Mouse (Mus musculus): ENCODE measurements at regions not wholly inside any gene's neighbourhood (a gene's known extent, or its start where the extent isn't known, plus 50 kb on each side); places are given as distances from the start of the nearest gene placed in this dataset.

- Histone ChIP-seq H3K4me1 (replicated peaks) (no peaks in the 10 kb centered on the region), H3K4me2 (replicated peaks) (no peak overlapping the region), H3K36me3 (no peaks in the 10 kb centered on the region), H3K9me3 (no peaks in the 10 kb centered on the region), H3K9ac (no peak overlapping the region), H3K27me3 (replicated peaks) (no peaks in the 10 kb centered on the region), H3K4me3 (replicated peaks) (no peak overlapping the region), H3K27ac (no peak overlapping the region)
- 82% methylated on average over 2 of the region's 2 CpGs for WGBS
- no peak for ATAC-seq
Measured at GRCm38 (mm10) chr13:31400401-31400800, 155.5 kb upstream of the Foxq1 start.

GRCm38 (mm10) chr13:31405312-31405711 is 150.6 kb upstream of the Foxq1 start:
- H3K36me3 ChIP-seq, result no peaks in the 10 kb centered on the region
- 82% methylated on average over 2 of the region's 2 CpGs for WGBS

GRCm38 (mm10) chr13:31408439-31409122 is 147.4 kb upstream of the Foxq1 start:
- WGBS, result 53% methylated on average over 10 of the region's 10 CpGs
- Histone ChIP-seq H3K27ac (no peak overlapping the region), H3K9me3 (no peaks in the 10 kb centered on the region), H3K9ac (no peak overlapping the region), H3K27me3 (replicated peaks) (no peaks in the 10 kb centered on the region), H3K4me3 (replicated peaks) (no peak overlapping the region), H3K36me3 (no peaks in the 10 kb centered on the region), H3K4me2 (replicated peaks) (no peak overlapping the region), H3K4me1 (replicated peaks) (no peaks in the 10 kb centered on the region)
- no peak for ATAC-seq

More at GRCm38 (mm10) chr13:31405312-31405711, 150.6 kb upstream of the Foxq1 start:
- Histone ChIP-seq H3K4me3 (replicated peaks) (no peak overlapping the region), H3K4me1 (replicated peaks) (no peaks in the 10 kb centered on the region), H3K27me3 (replicated peaks) (no peaks in the 10 kb centered on the region), H3K4me2 (replicated peaks) (no peak overlapping the region), H3K9me3 (no peaks in the 10 kb centered on the region), H3K27ac (no peak overlapping the region), H3K9ac (no peak overlapping the region)
- ATAC-seq, result no peak

GRCm38 (mm10) chr13:31409123-31409513 is 146.8 kb upstream of the Foxq1 start:
- no peak for ATAC-seq
- Histone ChIP-seq H3K9ac (no peak overlapping the region), H3K36me3 (no peaks in the 10 kb centered on the region), H3K4me1 (replicated peaks) (no peaks in the 10 kb centered on the region), H3K4me2 (replicated peaks) (no peak overlapping the region), H3K27me3 (replicated peaks) (no peaks in the 10 kb centered on the region), H3K9me3 (no peaks in the 10 kb centered on the region), H3K4me3 (replicated peaks) (no peak overlapping the region), H3K27ac (no peak overlapping the region)
- WGBS, result 74% methylated on average over 2 of the region's 2 CpGs

- Histone ChIP-seq H3K4me1 (replicated peaks) (no peaks in the 10 kb centered on the region), H3K9ac (no peak overlapping the region), H3K4me3 (replicated peaks) (no peak overlapping the region), H3K9me3 (no peaks in the 10 kb centered on the region), H3K36me3 (no peaks in the 10 kb centered on the region), H3K4me2 (replicated peaks) (no peak overlapping the region), H3K27me3 (replicated peaks) (no peaks in the 10 kb centered on the region), H3K27ac (no peak overlapping the region)
- no peak for ATAC-seq
- WGBS, result 92% methylated on average over 5 of the region's 5 CpGs
Measured at GRCm38 (mm10) chr13:31421556-31421955, 134.4 kb upstream of the Foxq1 start.

GRCm38 (mm10) chr13:31423599-31423998 is 132.3 kb upstream of the Foxq1 start:
- Histone ChIP-seq H3K4me3 (replicated peaks) (no peak overlapping the region), H3K9ac (no peak overlapping the region), H3K4me1 (replicated peaks) (no peaks in the 10 kb centered on the region), H3K4me2 (replicated peaks) (no peak overlapping the region), H3K27ac (no peak overlapping the region), H3K9me3 (no peaks in the 10 kb centered on the region), H3K27me3 (replicated peaks) (no peaks in the 10 kb centered on the region), H3K36me3 (no peaks in the 10 kb centered on the region)
- WGBS, result 57% methylated on average over 3 of the region's 3 CpGs
- ATAC-seq, result peak; percentile 89

- no peak overlapping the region for H3K4me3 ChIP-seq (replicated peaks)
- no peak overlapping the region for H3K4me2 ChIP-seq (replicated peaks)
- no peaks in the 10 kb centered on the region for H3K4me1 ChIP-seq (replicated peaks)
- ATAC-seq, result no peak
- no peaks in the 10 kb centered on the region for H3K36me3 ChIP-seq
- 79% methylated on average over 7 of the region's 7 CpGs for WGBS
- H3K27ac ChIP-seq, result no peak overlapping the region
- H3K27me3 ChIP-seq (replicated peaks), result no peaks in the 10 kb centered on the region
- no peaks in the 10 kb centered on the region for H3K9me3 ChIP-seq
- H3K9ac ChIP-seq, result no peak overlapping the region
Measured at GRCm38 (mm10) chr13:31425825-31426500, 130.0 kb upstream of the Foxq1 start.

GRCm38 (mm10) chr13:31436434-31436833 is 119.5 kb upstream of the Foxq1 start:
- Histone ChIP-seq H3K27me3 (replicated peaks) (no peaks in the 10 kb centered on the region), H3K4me1 (replicated peaks) (no peaks in the 10 kb centered on the region), H3K36me3 (no peaks in the 10 kb centered on the region), H3K27ac (no peak overlapping the region), H3K4me2 (replicated peaks) (no peak overlapping the region), H3K9ac (no peak overlapping the region), H3K9me3 (no peaks in the 10 kb centered on the region), H3K4me3 (replicated peaks) (no peak overlapping the region)
- WGBS, result 37% methylated on average over 7 of the region's 7 CpGs
- peak; percentile 84 for ATAC-seq

GRCm38 (mm10) chr13:31439761-31440627 is 115.9 kb upstream of the Foxq1 start:
- Histone ChIP-seq H3K27me3 (replicated peaks) (no peaks in the 10 kb centered on the region), H3K36me3 (no peaks in the 10 kb centered on the region), H3K27ac (no peak overlapping the region), H3K4me1 (replicated peaks) (no peaks in the 10 kb centered on the region), H3K4me2 (replicated peaks) (no peak overlapping the region), H3K4me3 (replicated peaks) (no peak overlapping the region), H3K9me3 (no peaks in the 10 kb centered on the region), H3K9ac (no peak overlapping the region)
- peak; percentile 64 for ATAC-seq
- 78% methylated on average over 9 of the region's 9 CpGs for WGBS

GRCm38 (mm10) chr13:31458883-31459282 is 97.1 kb upstream of the Foxq1 start:
- Histone ChIP-seq H3K27ac (no peak overlapping the region), H3K9me3 (no peaks in the 10 kb centered on the region), H3K4me2 (replicated peaks) (no peak overlapping the region), H3K27me3 (replicated peaks) (no peaks in the 10 kb centered on the region), H3K9ac (no peak overlapping the region), H3K36me3 (no peaks in the 10 kb centered on the region), H3K4me3 (replicated peaks) (no peak overlapping the region), H3K4me1 (replicated peaks) (no peaks in the 10 kb centered on the region)
- no peak for ATAC-seq
- WGBS, result 43% methylated on average over 2 of the region's 2 CpGs

GRCm38 (mm10) chr13:31465141-31465540 is 90.8 kb upstream of the Foxq1 start:
- no peak overlapping the region for H3K27ac ChIP-seq
- H3K4me2 ChIP-seq (replicated peaks), result no peak overlapping the region
- 85% methylated on average over 8 of the region's 8 CpGs for WGBS
- no peaks in the 10 kb centered on the region for H3K36me3 ChIP-seq
- no peaks in the 10 kb centered on the region for H3K27me3 ChIP-seq (replicated peaks)
- no peak overlapping the region for H3K4me3 ChIP-seq (replicated peaks)
- H3K9ac ChIP-seq, result no peak overlapping the region
- no peak for ATAC-seq
- H3K4me1 ChIP-seq (replicated peaks), result no peaks in the 10 kb centered on the region
- H3K9me3 ChIP-seq, result no peaks in the 10 kb centered on the region

GRCm38 (mm10) chr13:31465711-31466110 is 90.2 kb upstream of the Foxq1 start:
- Histone ChIP-seq H3K4me2 (replicated peaks) (no peak overlapping the region), H3K9ac (no peak overlapping the region), H3K36me3 (no peaks in the 10 kb centered on the region), H3K9me3 (no peaks in the 10 kb centered on the region), H3K27ac (no peak overlapping the region), H3K4me1 (replicated peaks) (no peaks in the 10 kb centered on the region), H3K27me3 (replicated peaks) (no peaks in the 10 kb centered on the region), H3K4me3 (replicated peaks) (no peak overlapping the region)
- no peak for ATAC-seq
- WGBS, result 78% methylated on average over 4 of the region's 4 CpGs

All from intestine, embryonic 15.5 days (tissue).